Mouse (Mus musculus) monocyte, adult 5-6 weeks (primary cell): ENCODE measurements around the gene Olfr767. TPM values are rescaled to one million over a fixed set of nuclear protein-coding genes. Genes with fewer than 3 reads are reported as not detected.
"Not testable (repeated sequence)": the region's sequence is repeated elsewhere in the genome, so short reads cannot be mapped to it uniquely, and the experiment has no call there.

Source experiments
- ATAC-seq: fragments of 153-309, 156-312 bp; replicated peaks from 2 replicates; pipeline ENCODE4 v1.8.0; 2017; ENCODE audit warnings: mild to moderate bottlenecking; ENCODE audit not compliant: low TSS enrichment, insufficient number of reproducible peaks, severe bottlenecking, poor library complexity, low FRiP score
- total RNA-seq: library from RNA; stranded (forward); fragments of 200-1000, 200-491, 200-594 nt; gene quantifications from 3 replicates; pipeline ENCODE4 v1.2.3, GENCODE M21; 2017

Gene Olfr767
- total RNA-seq: not detected in 3 replicates

DNA sequence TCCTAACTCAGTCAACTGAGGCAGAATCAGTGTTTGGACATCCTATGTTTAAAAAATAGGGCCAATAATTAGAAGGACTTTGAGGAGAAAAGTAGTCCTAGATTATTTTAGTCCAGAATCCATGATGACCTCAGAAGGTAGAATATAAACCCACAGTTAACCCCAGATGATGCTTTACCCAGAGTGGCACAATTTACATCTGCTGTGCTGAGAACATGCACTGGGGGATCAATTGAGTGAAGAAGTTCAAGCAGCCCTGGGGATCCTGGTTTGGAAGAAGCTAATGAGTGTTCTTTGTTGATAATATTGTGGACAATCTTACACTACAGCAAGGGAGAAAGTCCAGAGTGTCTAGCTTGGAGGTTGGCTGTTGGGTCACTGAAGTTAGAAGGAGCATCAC lies at the start of gene Olfr767:
TSS of gene Olfr767 (minus strand) at position 101 of the 400 bp plus-strand sequence.
- not testable (repeated sequence) for ATAC-seq

- ATAC-seq: no peak
Observed at GRCm38 (mm10) chr10:129117761-129118160, 35.1 kb upstream of the Olfr767 start, which contains the start of gene Olfr769. Olfr769 (minus strand) TSS chr10:129117861.

DNA sequence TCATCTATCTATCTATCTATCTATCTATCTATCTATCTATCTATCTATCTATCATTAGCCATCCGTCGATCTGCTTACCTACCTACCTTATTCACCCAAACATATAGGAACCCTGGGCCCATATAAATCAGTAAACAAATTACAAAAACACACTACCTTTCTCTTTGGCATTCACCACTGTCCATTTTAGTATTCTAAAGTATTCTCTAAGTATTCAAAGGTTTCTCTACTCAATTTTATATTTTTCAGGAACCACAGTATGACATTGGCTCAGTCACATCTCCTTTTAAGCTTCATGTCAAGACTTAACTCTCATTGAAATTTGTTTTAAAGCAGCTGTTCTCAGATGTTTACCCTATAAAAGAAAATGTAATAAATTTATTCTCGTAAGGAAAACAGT lies 32.4 kb upstream of the Olfr767 start:
- ATAC-seq: no peak

DNA sequence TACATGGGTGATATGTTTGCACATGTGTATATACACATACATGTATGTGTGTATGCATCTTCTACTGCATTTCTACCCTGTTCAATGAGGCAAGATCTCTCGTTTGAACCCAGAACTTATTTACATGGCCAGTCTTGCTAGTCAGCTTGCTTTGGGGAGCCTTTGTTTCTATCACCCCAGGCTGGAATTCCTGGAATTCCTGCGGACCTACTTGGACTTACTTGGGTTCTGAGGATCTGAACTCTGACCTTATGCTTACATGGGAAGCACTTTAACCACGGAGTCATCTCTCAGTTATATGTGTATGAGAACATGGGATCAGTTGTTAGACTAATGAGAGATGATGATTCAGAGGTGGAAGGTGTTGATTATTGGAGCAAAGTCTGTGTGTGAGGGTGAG lies 18.5 kb upstream of the Olfr767 start:
- ATAC-seq: no peak

GRCm38 (mm10) chr10:129099275-129099674 lies 16.6 kb upstream of the Olfr767 start, which contains the start of gene Olfr768:
Olfr768 (minus strand) TSS chr10:129099375.
- no peak for ATAC-seq

- no peak for ATAC-seq
Observed at GRCm38 (mm10) chr10:129068877-129069276, 13.8 kb downstream of the Olfr767 start, which contains the start of gene Olfr766-ps1. Olfr766-ps1 (minus strand) TSS chr10:129068977.

GRCm38 (mm10) chr10:129049898-129050297 lies 32.8 kb downstream of the Olfr767 start, which contains the start of gene Olfr765:
Olfr765 (minus strand) TSS chr10:129049998.
- ATAC-seq: not testable (repeated sequence)

GRCm38 (mm10) chr10:129039796-129040195 lies 42.9 kb downstream of the Olfr767 start, which contains the start of gene Olfr764-ps1:
Olfr764-ps1 (minus strand) TSS chr10:129039896.
- ATAC-seq: no peak

GRCm38 (mm10) chr10:129028343-129028742 lies 54.4 kb downstream of the Olfr767 start:
- no peak for ATAC-seq

GRCm38 (mm10) chr10:129026018-129026662 lies 56.6 kb downstream of the Olfr767 start:
- no peak for ATAC-seq

Other genes starting within 250 kb of the Olfr767 start
- gene Gdf11, start 191.2 kb downstream of the Olfr767 start, total RNA-seq: 0.57 to 3.8 TPM (median 1.8 TPM) in 3 replicates
- gene Cd63, start 181.9 kb downstream of the Olfr767 start, total RNA-seq: 12.1 to 26.5 TPM (median 22.9 TPM) in 3 replicates
- gene Rdh5, start 160.0 kb downstream of the Olfr767 start, total RNA-seq: 1.5 to 7.6 TPM in 2 of 3 replicates, not detected in the other
- gene Bloc1s1, start 158.9 kb downstream of the Olfr767 start, total RNA-seq: 110 to 127 TPM (median 111 TPM) in 3 replicates
- gene Itga7, start 149.1 kb downstream of the Olfr767 start, total RNA-seq: 0.19 to 0.53 TPM in 2 of 3 replicates, not detected in the other
- gene Mettl7b, start 121.9 kb downstream of the Olfr767 start, total RNA-seq: not detected in 3 replicates
- not detected in 3 replicates for gene Olfr9, start 93.5 kb downstream of the Olfr767 start, total RNA-seq
- not detected in 3 replicates for gene Olfr763, start 72.1 kb downstream of the Olfr767 start, total RNA-seq
- gene Olfr764-ps1, start 43.0 kb downstream of the Olfr767 start, total RNA-seq: not detected in 3 replicates
- gene Olfr765, start 32.9 kb downstream of the Olfr767 start, total RNA-seq: not detected in 3 replicates
- not detected in 3 replicates for gene Olfr766-ps1, start 13.9 kb downstream of the Olfr767 start, total RNA-seq
- gene Olfr768, start 16.5 kb upstream of the Olfr767 start, total RNA-seq: not detected in 3 replicates
- gene Olfr769, start 35.0 kb upstream of the Olfr767 start, total RNA-seq: not detected in 3 replicates
- not detected in 3 replicates for gene Olfr770, start 56.1 kb upstream of the Olfr767 start, total RNA-seq
- not detected in 3 replicates for gene Olfr771, start 81.8 kb upstream of the Olfr767 start, total RNA-seq
- not detected in 3 replicates for gene Olfr772, start 95.0 kb upstream of the Olfr767 start, total RNA-seq
- not detected in 3 replicates for gene Olfr773, start 104.5 kb upstream of the Olfr767 start, total RNA-seq
- gene Olfr774, start 153.3 kb upstream of the Olfr767 start, total RNA-seq: not detected in 3 replicates
- not detected in 3 replicates for gene Olfr775, start 165.5 kb upstream of the Olfr767 start, total RNA-seq
- not detected in 3 replicates for gene Olfr776, start 176.2 kb upstream of the Olfr767 start, total RNA-seq
- not detected in 3 replicates for gene Olfr777, start 188.6 kb upstream of the Olfr767 start, total RNA-seq
- not detected in 3 replicates for gene Olfr780, start 235.2 kb upstream of the Olfr767 start, total RNA-seq
- gene Olfr781, start 245.9 kb upstream of the Olfr767 start, total RNA-seq: not detected in 3 replicates